In genomic region chr6:8970576-8970975, GRCm38 (mm10) we compare ENCODE assay signal across 26 mouse cellular contexts. TPM values are rescaled to one million over a fixed set of nuclear protein-coding genes. Genes with fewer than 3 reads are reported as not detected.
DNase-seq lines count a peak whose midpoint lies in the region; TF ChIP-seq lines count a peak whose summit lies in the region.
"Had no signal": no experiment of that assay in that cellular context is flagged by ENCODE, and none has a peak within 500 bp of the region (broad histone marks: within the 10 kb centered on the region; RNA-seq: fewer than 3 reads in every experiment).

No protein-coding gene starts in this region.

- DNase-seq in Muller cell, postnatal 12 days (ENCODE audit: inconsistent ontology term) = peak; percentile 73
- DNase-seq in adrenal gland, adult 8-10 months = peak; percentile 66
- DNase-seq in adrenal gland, postnatal 25 days = peak; percentile 16
- no peak for DNase-seq in left cerebral cortex, adult 2 months (ENCODE audit: extremely low spot score in 1 of 2, low spot score in 2 of 2)
- DNase-seq in cerebellum, postnatal 14 days = no peak
- DNase-seq in retina, postnatal 1 day = no peak
- DNase-seq: B cell, adult 2 months; cerebellum, adult 18-20 months; cerebellum, adult 9-10 months; cerebellum, postnatal 25 days; gastrocnemius, postnatal 25 days; heart, adult 18-20 months; heart, postnatal 10 days; heart, postnatal 36 days; kidney, adult 11 months had no signal

- no peak for TF ChIP-seq CTCF in left cerebral cortex, adult 2 months (IDR thresholded peaks at IDR 0.05)

- intact Hi-C loops in left cerebral cortex, adult 2 months (cut with DNase I) = no loop called here

- no peak overlapping the region for H3K27ac ChIP-seq in left cerebral cortex, adult 2 months
- H3K27ac ChIP-seq: embryonic facial prominence, embryonic 12.5 days; embryonic facial prominence, embryonic 15.5 days; forebrain, embryonic 12.5 days; forebrain, embryonic 15.5 days; heart, embryonic 15.5 days; hindbrain, embryonic 10.5 days; hindbrain, embryonic 13.5 days; intestine, embryonic 15.5 days had no signal

- H3K4me3 ChIP-seq in left cerebral cortex, adult 2 months = no peak overlapping the region
- H3K4me3 ChIP-seq: embryonic facial prominence, embryonic 12.5 days; embryonic facial prominence, embryonic 15.5 days; forebrain, embryonic 12.5 days; forebrain, embryonic 15.5 days; heart, embryonic 12.5 days; heart, embryonic 15.5 days; hindbrain, embryonic 10.5 days; hindbrain, embryonic 13.5 days; intestine, embryonic 15.5 days had no signal

RNA-seq across cellular contexts. Expression of gene Nxph1, which starts 22.3 kb away (rescaled TPM):
- under 1 TPM; 0.22 to 0.77 (median 0.39) TPM for total RNA-seq in adrenal gland, adult 8-10 months (2022)
- 0.43 and 1.2 TPM in 2 replicates for total RNA-seq in adrenal gland, postnatal 25 days (2021)
- 10 to 100 TPM; 41.0 to 44.1 TPM for total RNA-seq in left cerebral cortex, adult 2 months (2021)
- total RNA-seq: CH12.LX; gastrocnemius, adult 8-10 months; gastrocnemius, postnatal 25 days; heart, postnatal 10 days; heart, postnatal 36 days had no signal

Comparison
In these comparisons a context has a peak if more than half of its experiments do, and no peak if none do; other contexts are left out.
1. DNase-seq: peak in Muller cell, postnatal 12 days (single experiment), adrenal gland, adult 8-10 months (single experiment) and adrenal gland, postnatal 25 days (single experiment); none in left cerebral cortex, adult 2 months (0 of 2), cerebellum, postnatal 14 days (0 of 2) and retina, postnatal 1 day (single experiment).
2. RNA of gene Nxph1, which starts 22.3 kb away (total RNA-seq): 41.0 to 44.1 TPM in left cerebral cortex, adult 2 months; 0.43 to 1.2 TPM in adrenal gland, postnatal 25 days and 0.22 to 0.77 TPM in adrenal gland, adult 8-10 months; every median in the first group is over 10 times any median in the second.